Mouse (Mus musculus) fat pad, adult 2 months (tissue): Measurements from ENCODE around the gene Pcdh18.

Experiments
- DNase-seq: peaks from one replicate; pipeline ENCODE4 v3.0.0-alpha.2; 2011; ENCODE audit warnings: low read depth, low spot score; ENCODE audit errors: extremely low read depth

Pcdh18 gene

DNA sequence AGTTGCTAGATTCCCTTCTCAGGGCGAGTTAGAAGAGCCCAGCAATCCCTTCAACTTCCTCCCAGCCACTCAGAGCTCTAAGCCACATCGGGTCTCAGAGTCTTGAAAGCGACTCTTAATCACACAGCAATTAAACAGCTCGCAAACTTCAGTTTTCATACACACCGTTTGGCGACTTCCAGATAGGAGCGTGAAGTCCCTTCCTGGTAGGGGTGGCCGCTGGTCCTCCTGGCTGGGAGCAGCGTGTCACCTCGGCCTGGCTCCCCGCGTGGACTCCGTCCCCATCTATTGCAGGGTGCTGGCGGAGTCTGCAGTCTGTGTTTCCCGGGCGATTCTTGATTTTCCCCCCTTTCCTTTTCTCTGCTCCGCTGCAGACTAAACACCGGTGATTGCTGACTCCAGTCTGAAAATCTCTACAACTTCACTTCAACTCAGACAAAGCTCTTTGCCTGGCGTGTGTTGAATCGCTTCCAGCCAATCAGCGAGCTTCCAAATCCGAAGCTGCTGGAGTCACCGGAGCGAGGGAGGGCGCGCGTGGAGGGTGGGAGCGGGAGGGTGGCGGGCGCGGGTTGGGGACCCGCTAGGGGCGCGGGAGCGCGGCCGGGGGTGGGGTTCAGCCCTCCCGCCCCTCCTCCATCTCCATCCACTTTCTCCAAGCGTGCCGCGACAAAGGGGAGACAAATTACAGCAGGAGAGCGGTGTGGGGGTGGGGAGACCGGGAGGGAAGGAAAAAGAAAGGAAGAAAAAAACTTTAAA lies at the start of gene Pcdh18:
Gene Pcdh18, minus strand, starts transcription at position 456 of the 756 bp plus-strand sequence.
- DNase-seq = no peak

DNA sequence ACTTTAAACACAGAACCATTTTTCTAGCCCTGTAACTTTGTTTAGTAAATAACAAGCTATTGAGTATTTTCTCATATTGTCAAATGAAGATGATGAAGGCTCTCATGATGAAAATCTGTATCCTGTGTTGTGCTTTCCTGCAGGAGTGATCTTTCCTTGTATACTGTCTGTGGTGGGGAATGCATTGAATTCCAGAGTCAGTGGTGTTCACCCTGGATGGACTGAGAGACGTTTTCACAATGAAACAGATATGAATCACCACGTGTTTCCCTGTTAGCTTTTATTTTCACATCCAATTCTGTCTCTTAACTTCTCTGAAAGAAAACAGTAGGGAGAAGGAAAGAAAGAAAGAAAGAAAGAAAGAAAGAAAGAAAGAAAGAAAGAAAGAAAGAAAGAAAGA lies 49.7 kb upstream of the Pcdh18 start:
- no peak for DNase-seq

DNA sequence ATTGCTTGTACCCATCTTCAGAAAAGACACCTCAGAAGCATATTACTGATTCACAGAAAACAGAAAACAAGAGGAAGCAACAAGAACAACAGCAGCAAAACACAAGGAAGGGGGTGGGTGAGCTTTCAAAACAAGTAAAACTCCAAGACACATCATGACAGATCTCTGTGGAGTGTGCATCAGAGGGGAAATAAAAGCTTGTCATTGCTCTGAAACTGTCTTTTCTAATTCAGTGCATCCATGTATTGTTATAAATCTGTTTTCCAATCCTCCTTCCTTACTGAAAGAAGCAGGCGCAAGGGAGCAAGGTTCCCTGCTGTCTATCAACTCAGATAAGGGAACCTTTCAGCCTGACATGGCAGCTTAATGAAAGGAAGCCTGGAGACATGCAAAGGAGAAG lies 48.4 kb upstream of the Pcdh18 start:
- DNase-seq = no peak

DNA sequence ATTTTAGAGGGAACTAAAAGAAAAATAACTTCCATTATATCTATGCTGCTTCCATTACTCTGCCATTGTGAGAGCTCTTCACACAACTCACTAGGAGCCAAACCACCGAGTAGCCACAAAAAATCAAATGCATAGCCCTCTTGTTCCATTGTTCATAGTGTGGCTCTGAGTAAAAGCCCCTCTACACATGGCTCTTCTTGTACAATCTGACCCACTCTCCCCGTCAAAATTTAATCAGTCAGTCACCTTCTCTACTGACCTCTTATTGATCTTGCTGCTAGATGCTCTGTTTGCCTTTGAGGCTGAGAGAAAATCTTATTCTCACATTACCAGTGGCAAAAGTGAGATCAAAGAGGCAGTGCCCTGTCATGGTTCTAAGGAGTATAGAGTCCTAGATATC lies 31.2 kb upstream of the Pcdh18 start:
- DNase-seq = no peak

DNA sequence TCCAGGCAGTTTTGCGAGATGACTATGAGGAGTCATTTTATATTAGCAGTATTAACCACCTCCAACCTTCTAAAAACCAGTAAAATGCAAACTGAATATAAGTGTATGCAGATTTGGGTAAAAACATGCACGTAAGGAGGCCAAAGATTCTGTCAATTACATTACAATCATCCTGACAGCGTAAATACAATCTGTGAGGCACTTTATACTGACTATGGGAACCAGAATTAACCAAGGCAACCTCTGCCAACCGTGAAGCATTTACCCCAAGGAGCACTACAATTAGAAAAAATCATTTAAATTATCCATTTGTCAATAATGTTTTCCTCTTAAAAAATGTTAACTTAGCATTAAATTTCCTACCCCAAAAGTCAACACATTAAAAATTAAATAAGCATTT lies 30.6 kb upstream of the Pcdh18 start:
- DNase-seq = no peak

DNA sequence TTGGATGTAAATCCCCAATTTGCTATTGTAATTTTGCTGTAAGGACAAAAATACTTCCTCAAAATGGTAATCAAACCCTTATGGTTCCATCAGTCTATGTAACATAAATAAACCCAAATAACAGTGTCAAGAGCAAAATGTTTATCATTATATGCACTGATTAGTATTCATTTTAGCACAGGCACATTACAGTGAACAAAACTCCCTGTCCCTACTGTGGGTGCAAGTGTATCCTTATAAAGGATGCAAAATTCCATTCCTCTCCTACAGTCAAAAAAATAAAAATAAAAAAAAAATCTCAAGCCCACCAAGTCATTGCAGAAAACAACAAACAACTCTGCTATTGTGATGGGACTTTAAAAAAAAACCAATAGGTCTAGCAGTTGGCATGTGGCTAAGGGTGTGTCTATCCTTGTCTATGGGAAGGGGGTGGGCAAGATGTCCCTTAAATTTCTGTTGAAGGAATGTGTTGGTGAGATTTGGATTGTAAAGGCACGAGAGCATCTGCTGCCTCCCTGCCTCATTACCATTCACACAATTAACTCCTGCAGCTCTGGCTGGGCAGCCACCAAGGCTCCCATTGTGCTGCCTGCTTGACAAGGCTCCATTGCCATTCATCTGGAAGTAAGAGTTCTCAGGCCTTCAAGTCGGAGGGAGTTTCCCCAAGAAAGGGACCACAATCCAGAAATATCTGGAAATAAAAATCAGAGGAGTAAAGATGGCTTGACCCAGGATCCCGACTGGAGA lies 12.0 kb upstream of the Pcdh18 start:
- DNase-seq = no peak

DNA sequence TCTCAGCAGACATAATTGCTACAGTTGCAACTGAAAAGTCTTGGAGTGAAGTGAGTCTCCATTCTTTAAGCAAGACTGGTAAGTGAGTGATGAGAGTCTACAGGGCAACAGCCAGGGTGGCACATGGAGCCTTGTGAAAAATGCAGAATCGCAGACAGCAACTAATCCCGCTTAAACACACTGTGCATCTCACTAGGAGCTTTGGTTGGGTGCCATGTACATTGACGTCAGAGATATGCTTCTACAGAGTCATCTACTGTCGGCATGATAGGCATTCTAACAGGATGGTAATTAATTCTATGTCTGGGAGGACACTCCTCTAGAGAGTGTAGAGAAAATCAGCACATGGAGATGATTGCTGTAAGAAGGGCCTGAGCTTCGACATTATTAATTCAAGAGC lies 5.6 kb upstream of the Pcdh18 start:
- no peak for DNase-seq

DNA sequence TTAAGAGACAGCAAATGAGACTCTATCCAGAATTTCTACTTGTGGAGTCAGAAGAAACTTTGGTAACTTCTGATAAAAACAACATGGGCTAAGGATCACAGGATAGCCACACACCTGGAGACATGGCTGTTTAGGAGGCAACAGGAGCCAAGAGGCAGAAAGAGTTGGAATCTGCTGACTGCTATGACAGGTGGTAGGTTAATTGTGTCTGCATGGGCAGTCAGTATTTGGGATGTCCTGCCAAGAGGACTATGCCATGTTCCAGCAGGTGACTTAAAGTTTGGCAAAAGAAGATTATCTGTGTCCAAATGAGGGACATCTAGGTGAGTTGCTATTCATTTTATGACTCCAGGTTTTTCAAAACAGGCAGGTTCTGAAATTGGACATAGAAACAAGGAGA lies 4.8 kb upstream of the Pcdh18 start:
- DNase-seq = no peak

DNA sequence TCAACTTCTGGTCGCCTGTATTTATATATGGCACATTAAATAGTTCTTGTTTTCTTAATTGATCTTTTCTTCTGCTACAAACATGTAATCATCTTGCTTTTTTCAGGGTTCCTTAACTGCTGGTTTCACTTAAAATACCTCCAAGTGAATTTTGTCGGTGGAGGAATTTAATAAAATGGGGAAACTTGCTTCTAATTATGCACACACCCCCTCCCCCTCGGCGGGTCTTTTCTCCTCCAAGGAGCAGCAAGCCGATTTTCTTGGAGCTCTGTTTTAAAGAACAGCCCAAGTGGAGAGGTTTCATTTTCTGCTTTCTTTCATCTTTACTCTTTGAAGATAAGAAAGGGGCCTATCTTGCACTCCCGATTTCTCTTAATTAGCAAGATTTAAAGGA lies 498 bp upstream of the Pcdh18 start:
- no peak for DNase-seq

DNA sequence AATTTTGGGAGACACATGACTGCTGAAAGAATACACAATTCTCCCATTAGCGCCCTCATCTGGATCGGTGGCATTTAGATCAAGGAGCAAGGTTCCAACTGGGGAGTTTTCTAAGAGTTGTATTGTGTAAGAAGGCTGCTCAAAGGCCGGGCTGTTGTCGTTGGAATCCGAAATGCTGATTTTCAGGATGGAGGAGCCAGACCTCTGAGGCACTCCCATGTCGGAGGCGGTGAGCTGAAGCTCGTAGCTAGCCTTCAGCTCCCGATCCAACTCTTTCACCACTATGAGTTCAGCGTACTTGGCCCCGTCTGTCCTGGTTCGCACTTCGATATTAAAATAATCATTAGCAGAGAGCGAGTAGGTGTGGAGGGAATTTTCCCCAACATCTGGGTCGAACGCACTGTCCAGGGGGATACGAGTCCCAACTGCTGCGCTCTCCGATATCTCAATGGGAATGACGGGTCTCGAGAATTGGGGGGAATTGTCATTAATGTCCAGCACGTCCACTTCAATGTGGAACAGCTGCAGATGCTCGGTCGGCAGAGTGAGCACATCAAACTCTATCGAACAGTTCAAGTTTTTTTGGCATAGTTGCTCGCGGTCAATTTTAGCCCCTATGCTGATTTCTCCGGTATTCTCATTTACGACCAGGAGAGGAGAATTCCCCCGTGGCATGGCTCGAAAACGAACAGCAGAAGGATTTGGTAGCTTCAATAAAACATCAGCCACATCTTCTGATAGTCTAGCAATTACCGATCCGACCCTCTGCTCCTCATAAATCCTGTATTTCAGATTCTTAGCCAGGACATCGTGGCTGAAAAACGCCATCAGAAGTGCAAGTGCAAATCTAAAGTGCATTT lies 909 bp downstream of the Pcdh18 start:
- no peak for DNase-seq

DNA sequence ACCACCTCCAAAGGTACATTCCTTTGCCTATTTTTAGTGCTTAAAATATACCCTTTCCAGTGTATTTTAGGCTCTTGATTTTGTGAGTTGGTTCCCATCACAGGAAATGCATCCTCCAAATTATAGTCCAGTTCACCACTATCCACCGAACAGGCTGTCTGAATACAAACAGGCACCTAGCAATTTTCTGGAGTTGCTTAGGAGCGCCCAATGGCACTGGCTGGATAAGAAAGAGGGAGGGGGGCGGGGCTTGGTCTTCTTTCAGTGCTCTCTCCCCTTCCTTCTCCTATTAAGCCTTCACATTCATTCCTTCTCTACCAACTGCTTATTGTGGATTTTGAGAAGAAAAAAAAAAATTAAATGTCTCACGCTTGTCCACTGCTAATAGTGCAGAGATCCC lies 4.4 kb downstream of the Pcdh18 start:
- no peak for DNase-seq

DNA sequence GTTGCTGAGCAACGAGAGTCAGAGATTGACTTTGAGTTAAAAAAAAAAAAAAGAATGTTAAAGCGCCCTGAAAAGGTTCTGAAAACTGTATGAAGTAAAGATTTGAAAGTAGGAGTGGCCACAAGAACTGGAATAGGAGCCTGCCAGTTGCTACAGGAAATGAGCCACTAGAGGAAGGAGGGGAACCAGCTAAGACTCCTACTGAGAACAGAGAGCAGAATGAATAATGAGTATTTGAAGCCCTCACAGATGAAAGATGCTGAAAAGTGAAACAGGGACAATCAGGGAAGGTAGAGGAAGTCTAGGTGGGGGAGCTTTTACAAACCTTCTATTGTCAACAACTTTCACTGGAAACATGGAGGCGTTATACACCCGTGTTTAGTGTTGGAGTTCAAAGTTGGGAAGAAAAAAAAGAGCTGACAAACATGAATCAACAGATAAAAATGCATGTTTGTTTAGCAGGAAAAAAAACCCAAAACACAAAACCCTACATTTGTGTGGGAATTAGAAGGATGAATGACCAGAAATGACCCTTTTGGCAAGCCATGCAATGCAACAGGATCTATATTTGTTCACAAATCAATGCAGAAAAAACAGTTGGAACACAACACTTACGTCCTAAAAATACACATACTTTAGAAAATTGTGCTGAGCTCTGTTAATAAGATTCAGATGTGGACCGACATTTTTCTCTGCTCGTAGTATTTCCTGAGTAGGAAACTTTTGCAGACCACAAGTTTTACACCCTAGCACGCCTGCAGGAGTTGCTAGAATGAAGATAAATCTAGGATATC lies 7.4 kb downstream of the Pcdh18 start:
- DNase-seq = no peak

DNA sequence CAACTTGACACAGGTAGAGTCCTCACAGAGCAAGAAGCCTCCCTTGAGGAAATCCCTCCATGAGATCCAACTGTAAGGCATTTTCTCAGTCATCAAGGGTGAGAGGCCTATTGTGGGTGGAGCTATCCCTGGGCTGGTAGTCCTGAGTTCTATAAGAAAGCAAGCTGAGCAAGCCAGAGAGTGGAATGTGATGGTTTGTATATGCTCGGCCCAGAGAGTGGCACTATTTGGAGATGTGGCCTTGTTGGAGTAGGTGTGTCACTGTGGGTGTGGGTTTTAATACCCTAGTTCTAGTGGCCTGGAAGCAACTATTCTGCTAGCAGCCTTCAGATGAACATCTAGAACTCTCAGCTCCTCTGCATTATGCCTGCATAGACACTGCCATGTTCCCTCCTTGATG lies 9.1 kb downstream of the Pcdh18 start:
- DNase-seq = no peak

DNA sequence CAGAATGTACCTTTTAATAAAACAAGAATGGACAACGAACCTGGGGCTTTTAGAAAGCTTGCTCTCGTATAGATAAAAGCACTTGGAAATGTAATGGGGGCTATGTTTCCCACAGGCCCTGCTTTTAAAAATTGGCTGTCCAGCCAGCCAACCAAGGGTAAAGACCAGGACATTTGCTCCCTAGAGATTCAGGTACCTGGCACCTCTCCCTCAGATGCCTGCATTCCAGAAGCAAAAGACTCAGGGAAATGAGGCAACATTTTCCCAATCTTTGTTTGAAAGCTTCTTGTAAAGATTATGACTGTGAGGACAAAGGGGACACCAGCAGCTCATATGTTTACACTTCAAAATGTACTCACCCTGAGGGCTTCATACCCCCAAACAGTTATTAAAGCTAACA lies 18.1 kb downstream of the Pcdh18 start:
- no peak for DNase-seq

DNA sequence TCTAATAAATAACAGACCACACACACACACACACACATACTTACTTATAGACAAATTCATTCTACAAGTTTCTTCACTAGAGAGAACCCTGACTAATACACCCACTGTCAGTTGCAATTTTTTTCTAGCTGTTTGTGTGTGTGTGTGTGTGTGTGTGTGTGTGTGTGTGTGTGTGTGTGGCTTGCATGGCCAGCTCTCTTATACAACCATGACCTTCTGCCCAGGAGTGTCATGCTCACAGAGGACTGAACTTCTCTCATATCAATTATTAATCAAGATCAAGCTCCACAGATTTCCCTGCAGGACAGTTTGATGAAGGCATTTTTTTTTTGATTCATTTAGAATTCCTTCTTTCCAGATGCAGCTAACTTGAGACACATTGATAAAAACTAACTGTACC lies 18.6 kb downstream of the Pcdh18 start:
- DNase-seq = no peak

DNA sequence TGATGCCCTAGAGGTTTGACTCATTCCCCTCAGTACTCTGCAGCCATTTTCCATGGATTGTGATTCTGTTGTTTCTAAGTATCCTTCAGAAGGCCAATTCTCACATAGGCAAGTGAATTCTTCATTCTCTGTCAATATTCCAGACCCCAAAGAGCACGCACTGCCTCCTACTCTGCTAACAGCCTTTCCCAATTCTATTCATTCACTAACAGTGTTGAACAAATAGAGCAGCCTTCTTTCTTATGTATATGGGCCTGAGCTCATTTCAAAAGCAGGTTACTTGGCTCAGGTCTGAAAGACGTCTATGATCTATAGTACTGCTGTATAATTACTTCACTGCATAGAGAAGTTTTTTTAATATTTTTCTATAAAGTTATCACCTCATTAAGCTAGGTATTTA lies 50.6 kb downstream of the Pcdh18 start:
- no peak for DNase-seq

DNA sequence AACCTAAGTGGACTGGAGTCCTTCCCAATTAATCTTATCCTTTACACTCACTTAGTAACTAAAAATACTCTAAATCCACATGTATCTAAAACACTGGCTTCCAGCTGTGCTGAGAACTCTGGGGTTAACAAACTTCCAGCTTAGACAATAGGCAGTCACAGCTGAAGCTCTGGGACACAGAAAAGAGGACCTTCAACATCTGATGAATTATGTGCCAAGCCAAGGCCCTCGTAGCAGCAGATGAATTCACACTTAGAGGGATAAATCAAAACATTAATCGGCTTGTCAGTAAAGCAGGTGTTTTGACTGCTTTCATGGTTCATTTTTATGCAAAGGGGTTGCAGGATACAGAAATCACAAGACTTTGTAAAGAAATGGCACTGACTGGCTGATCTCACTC lies 57.2 kb downstream of the Pcdh18 start:
- no peak for DNase-seq
